Mouse (Mus musculus): Measurements from ENCODE around the gene Atp1a1. TPM values are rescaled to one million over a fixed set of nuclear protein-coding genes. Genes with fewer than 3 reads are reported as not detected.

The Atp1a1 gene
- polyA plus RNA-seq, 1 experiment from 2014 or later: 136 TPM

GRCm38 (mm10) chr3:101619017-101619416 is 14.5 kb upstream of the Atp1a1 start:
- no peak overlapping the region for H3K4me2 ChIP-seq
- no peak overlapping the region for H3K27ac ChIP-seq (ENCODE audit: low read depth, low read length)
- H3K9ac ChIP-seq (ENCODE audit: low read depth, low read length): no peak overlapping the region
- H3K9me3 ChIP-seq (ENCODE audit: control insufficient read depth, low read length): peaks cover 4% of the 10 kb centered on the region; the same call in 1 of the 2 replicates
- no peaks in the 10 kb centered on the region for H3K36me3 ChIP-seq (ENCODE audit: control insufficient read depth, insufficient read depth, low read length)
- no peaks in the 10 kb centered on the region for H3K27me3 ChIP-seq (replicated peaks; ENCODE audit: control insufficient read depth, insufficient read depth, low read length)
- ATAC-seq (replicated peaks; ENCODE audit: low FRiP score) (no peak), DNase-seq (ENCODE audit: low spot score) (no peak)
- no peaks in the 10 kb centered on the region for H3K4me1 ChIP-seq (replicated peaks; ENCODE audit: control insufficient read depth, insufficient read depth, low read length)
- no peak overlapping the region for H3K4me3 ChIP-seq (ENCODE audit: low read depth, low read length)
- WGBS: 71% methylated on average over 4 of the region's 4 CpGs

- ATAC-seq (replicated peaks; ENCODE audit: low FRiP score): no peak
- DNase-seq (ENCODE audit: low spot score): no peak
- 82% methylated on average over 4 of the region's 4 CpGs for WGBS
These were observed 14.0 kb upstream of the Atp1a1 start for GRCm38 (mm10) chr3:101618505-101618904.

DNA sequence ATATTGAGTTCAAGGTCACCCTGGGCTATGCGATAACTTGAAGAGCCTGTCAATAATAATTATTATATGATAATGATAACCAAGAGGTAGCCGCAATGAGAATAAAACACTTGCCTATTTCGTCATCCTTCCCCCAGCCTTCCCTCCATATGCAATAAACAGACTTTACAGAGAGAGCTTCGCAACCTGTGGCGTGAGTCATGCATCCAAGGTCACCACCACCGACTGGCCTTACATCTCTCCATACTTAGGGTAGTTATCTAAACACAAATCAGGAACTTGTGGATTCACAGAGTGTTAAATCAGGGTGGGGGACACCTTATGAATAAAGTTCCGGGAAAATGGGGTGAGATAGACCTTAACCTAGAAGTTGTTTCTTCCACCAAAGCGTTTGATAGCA is 13.0 kb upstream of the Atp1a1 start:
- Histone ChIP-seq H3K4me2 (no peak overlapping the region), H3K9me3 (ENCODE audit: control insufficient read depth, low read length) (no peaks in the 10 kb centered on the region), H3K4me3 (ENCODE audit: low read depth, low read length) (no peak overlapping the region), H3K9ac (ENCODE audit: low read depth, low read length) (no peak overlapping the region), H3K36me3 (ENCODE audit: control insufficient read depth, insufficient read depth, low read length) (no peaks in the 10 kb centered on the region), H3K27ac (ENCODE audit: low read depth, low read length) (no peak overlapping the region), H3K4me1 (replicated peaks; ENCODE audit: control insufficient read depth, insufficient read depth, low read length) (no peaks in the 10 kb centered on the region), H3K27me3 (replicated peaks; ENCODE audit: control insufficient read depth, insufficient read depth, low read length) (no peaks in the 10 kb centered on the region)
- ATAC-seq (replicated peaks; ENCODE audit: low FRiP score): no peak
- no peak for DNase-seq (ENCODE audit: low spot score)
- 82% methylated on average over 8 of the region's 8 CpGs for WGBS

More at GRCm38 (mm10) chr3:101618505-101618904, 14.0 kb upstream of the Atp1a1 start:
- H3K36me3 ChIP-seq (ENCODE audit: control insufficient read depth, insufficient read depth, low read length): no peaks in the 10 kb centered on the region
- H3K9ac ChIP-seq (ENCODE audit: low read depth, low read length): no peak overlapping the region
- H3K4me1 ChIP-seq (replicated peaks; ENCODE audit: control insufficient read depth, insufficient read depth, low read length): no peaks in the 10 kb centered on the region
- H3K4me2 ChIP-seq: no peak overlapping the region
- H3K27me3 ChIP-seq (replicated peaks; ENCODE audit: control insufficient read depth, insufficient read depth, low read length): no peaks in the 10 kb centered on the region
- peaks cover 4% of the 10 kb centered on the region; the same call in 1 of the 2 replicates for H3K9me3 ChIP-seq (ENCODE audit: control insufficient read depth, low read length)
- H3K27ac ChIP-seq (ENCODE audit: low read depth, low read length): no peak overlapping the region
- H3K4me3 ChIP-seq (ENCODE audit: low read depth, low read length): no peak overlapping the region

DNA sequence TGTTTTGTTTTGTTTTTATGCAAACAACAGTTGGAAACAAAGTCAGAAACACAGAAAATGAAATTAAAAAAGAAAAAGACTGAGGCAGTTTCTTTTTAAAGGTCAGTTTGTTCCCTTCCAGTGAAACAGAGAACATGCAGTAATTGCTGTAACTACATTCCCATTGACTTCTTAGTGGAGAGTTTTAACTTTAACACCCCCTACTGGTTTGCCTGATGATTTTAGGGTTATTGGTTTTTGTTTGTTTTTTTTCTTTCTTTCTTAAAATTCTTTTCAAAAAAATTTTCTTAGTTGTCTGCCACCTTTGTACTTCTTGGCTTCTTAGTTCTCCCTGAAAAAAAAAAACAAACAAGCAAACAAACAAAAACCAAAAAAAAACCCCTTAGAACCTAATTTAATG is 12.5 kb upstream of the Atp1a1 start:
- ATAC-seq (replicated peaks; ENCODE audit: low FRiP score) (no peak), DNase-seq (ENCODE audit: low spot score) (no peak)
- Histone ChIP-seq H3K36me3 (ENCODE audit: control insufficient read depth, insufficient read depth, low read length) (no peaks in the 10 kb centered on the region), H3K9me3 (ENCODE audit: control insufficient read depth, low read length) (no peaks in the 10 kb centered on the region), H3K27ac (ENCODE audit: low read depth, low read length) (no peak overlapping the region), H3K27me3 (replicated peaks; ENCODE audit: control insufficient read depth, insufficient read depth, low read length) (no peaks in the 10 kb centered on the region), H3K4me2 (no peak overlapping the region), H3K4me3 (ENCODE audit: low read depth, low read length) (no peak overlapping the region), H3K9ac (ENCODE audit: low read depth, low read length) (no peak overlapping the region), H3K4me1 (replicated peaks; ENCODE audit: control insufficient read depth, insufficient read depth, low read length) (no peaks in the 10 kb centered on the region)

- Histone ChIP-seq H3K4me3 (ENCODE audit: low read depth, low read length) (no peak overlapping the region), H3K9ac (ENCODE audit: low read depth, low read length) (no peak overlapping the region), H3K27me3 (replicated peaks; ENCODE audit: control insufficient read depth, insufficient read depth, low read length) (no peaks in the 10 kb centered on the region), H3K27ac (ENCODE audit: low read depth, low read length) (no peak overlapping the region), H3K9me3 (ENCODE audit: control insufficient read depth, low read length) (no peaks in the 10 kb centered on the region), H3K36me3 (ENCODE audit: control insufficient read depth, insufficient read depth, low read length) (no peaks in the 10 kb centered on the region), H3K4me2 (no peak overlapping the region), H3K4me1 (replicated peaks; ENCODE audit: control insufficient read depth, insufficient read depth, low read length) (no peaks in the 10 kb centered on the region)
- no peak for DNase-seq (ENCODE audit: low spot score)
- 72% methylated on average over 6 of the region's 6 CpGs for WGBS
- no peak for ATAC-seq (replicated peaks; ENCODE audit: low FRiP score)
These were observed 11.4 kb upstream of the Atp1a1 start for GRCm38 (mm10) chr3:101615856-101616255.

DNA sequence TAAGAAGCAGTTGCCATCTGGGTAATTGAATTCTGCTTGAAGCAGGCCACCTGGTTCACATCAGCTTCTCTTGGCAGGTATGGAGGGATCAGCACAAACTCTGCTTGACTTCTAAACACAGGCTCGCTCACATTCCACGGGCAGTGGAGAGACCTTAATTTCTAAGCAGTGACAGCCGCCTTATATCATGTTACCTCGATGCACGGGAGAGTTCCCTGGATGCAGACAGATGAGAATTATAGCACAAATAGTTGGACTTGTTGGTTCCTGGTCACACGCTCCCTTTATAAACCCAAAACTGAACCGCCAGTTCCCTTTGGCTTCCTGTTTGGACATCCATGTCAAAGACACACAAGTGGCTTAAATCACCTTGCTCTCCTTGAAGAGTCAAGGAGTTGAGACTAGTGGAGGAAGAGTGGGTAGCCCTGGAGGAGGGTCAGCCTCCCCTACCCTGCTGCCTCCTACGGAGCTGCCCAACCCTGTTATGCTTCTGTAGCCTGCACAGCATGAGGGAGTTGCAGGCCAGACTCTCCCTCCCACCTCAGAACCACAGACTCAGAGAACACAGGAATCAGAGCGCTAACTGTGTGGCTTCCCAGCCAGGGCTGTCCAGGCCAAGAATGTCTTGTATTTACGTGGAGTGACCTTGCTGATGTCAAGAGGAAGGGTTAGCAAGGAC is 7.5 kb upstream of the Atp1a1 start:
- Histone ChIP-seq H3K4me3 (ENCODE audit: low read depth, low read length) (no peak overlapping the region), H3K27me3 (replicated peaks; ENCODE audit: control insufficient read depth, insufficient read depth, low read length) (no peaks in the 10 kb centered on the region), H3K27ac (ENCODE audit: low read depth, low read length) (no peak overlapping the region), H3K4me2 (no peak overlapping the region), H3K4me1 (replicated peaks; ENCODE audit: control insufficient read depth, insufficient read depth, low read length) (no peaks in the 10 kb centered on the region), H3K36me3 (ENCODE audit: control insufficient read depth, insufficient read depth, low read length) (no peaks in the 10 kb centered on the region), H3K9ac (ENCODE audit: low read depth, low read length) (no peak overlapping the region), H3K9me3 (ENCODE audit: control insufficient read depth, low read length) (no peaks in the 10 kb centered on the region)
- ATAC-seq (replicated peaks; ENCODE audit: low FRiP score) (no peak), DNase-seq (ENCODE audit: low spot score) (no peak)
- WGBS: 62% methylated on average over 10 of the region's 10 CpGs

DNA sequence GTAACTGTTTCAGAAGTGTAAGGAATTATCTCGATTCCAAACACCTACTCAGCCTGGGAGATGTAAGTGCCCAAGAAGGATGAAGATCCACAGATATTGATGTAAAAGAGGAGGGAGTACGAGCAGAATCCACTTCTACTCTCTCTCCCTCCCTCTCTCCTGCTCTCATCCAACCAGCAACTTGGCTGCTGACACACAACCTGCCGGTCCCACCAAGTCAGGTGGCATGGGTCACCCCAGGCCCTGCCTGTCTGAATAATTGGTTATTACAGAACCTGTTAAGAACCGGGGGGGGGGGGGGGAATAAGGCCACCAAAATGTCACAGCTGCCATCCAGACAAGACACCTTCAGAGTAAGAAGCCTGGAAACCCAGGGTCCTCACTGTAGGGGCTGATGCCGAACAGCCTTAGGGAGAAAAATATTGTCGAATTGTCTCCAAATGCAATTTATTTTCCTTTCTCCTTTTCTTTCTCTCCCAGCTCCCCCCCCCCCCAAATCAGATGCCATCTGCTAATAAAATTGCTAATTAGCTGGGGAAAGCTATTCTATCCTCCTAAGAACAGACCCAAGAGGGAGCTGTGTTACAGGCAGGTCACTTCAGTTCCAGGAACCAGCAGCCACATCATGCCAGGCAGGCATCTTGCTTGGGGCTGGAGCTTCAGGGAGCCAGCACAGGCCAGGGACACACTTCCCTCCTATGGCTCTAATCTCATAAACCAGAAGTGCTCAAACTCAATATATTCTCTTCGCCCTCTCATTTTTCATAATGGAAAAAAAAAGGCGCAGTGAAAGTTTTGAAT is 6.7 kb upstream of the Atp1a1 start:
- Histone ChIP-seq H3K9me3 (ENCODE audit: control insufficient read depth, low read length) (no peaks in the 10 kb centered on the region), H3K4me2 (no peak overlapping the region), H3K4me1 (replicated peaks; ENCODE audit: control insufficient read depth, insufficient read depth, low read length) (no peaks in the 10 kb centered on the region), H3K36me3 (ENCODE audit: control insufficient read depth, insufficient read depth, low read length) (no peaks in the 10 kb centered on the region), H3K4me3 (ENCODE audit: low read depth, low read length) (no peak overlapping the region), H3K27ac (ENCODE audit: low read depth, low read length) (no peak overlapping the region), H3K9ac (ENCODE audit: low read depth, low read length) (no peak overlapping the region), H3K27me3 (replicated peaks; ENCODE audit: control insufficient read depth, insufficient read depth, low read length) (no peaks in the 10 kb centered on the region)
- no peak for DNase-seq (ENCODE audit: low spot score)
- no peak for ATAC-seq (replicated peaks; ENCODE audit: low FRiP score)
- 70% methylated on average over 8 of the region's 8 CpGs for WGBS

DNA sequence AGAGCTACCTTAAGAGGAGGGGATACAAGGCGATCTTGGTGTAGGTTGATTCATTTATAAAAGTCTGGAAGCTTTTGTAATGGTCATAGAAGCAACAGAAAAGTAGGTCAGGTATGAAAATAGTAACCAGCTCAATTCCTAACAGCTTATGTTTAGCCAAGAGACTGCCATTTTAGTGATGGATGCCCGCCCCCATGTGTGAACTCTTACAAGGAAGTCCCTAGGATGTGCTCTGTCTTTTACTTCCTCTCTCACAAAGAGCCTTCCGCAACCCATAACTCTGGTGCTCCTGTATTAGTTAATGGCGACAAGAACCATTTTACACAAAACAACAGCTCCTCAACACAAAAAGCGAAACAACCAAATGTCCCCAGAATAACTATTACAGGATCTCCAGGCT is 4.8 kb upstream of the Atp1a1 start:
- WGBS: 84% methylated on average over 5 of the region's 5 CpGs
- Histone ChIP-seq H3K9me3 (ENCODE audit: control insufficient read depth, low read length) (no peaks in the 10 kb centered on the region), H3K4me1 (replicated peaks; ENCODE audit: control insufficient read depth, insufficient read depth, low read length) (peaks cover 12% of the 10 kb centered on the region), H3K27me3 (replicated peaks; ENCODE audit: control insufficient read depth, insufficient read depth, low read length) (no peaks in the 10 kb centered on the region), H3K36me3 (ENCODE audit: control insufficient read depth, insufficient read depth, low read length) (no peaks in the 10 kb centered on the region), H3K9ac (ENCODE audit: low read depth, low read length) (no peak overlapping the region), H3K27ac (ENCODE audit: low read depth, low read length) (no peak overlapping the region), H3K4me3 (ENCODE audit: low read depth, low read length) (no peak overlapping the region), H3K4me2 (no peak overlapping the region)
- DNase-seq (ENCODE audit: low spot score) (no peak), ATAC-seq (replicated peaks; ENCODE audit: low FRiP score) (no peak)

All from liver, embryonic 11.5 days (tissue).